Mouse (Mus musculus) heart, embryonic 13.5 days (tissue): ENCODE measurements around the gene Gpr1. TPM values are rescaled to one million over a fixed set of nuclear protein-coding genes. Genes with fewer than 3 reads are reported as not detected.

Source experiments
- ATAC-seq: fragments of 200-750 bp; cut with Nextera tagmentation; 2 replicates; pipeline ENCODE4 v1.8.0; 2017; ENCODE audit warnings: moderate TSS enrichment; ENCODE audit not compliant: insufficient number of reproducible peaks, low FRiP score, low TSS enrichment; ENCODE audit errors: extremely low read depth
- H3K27ac ChIP-seq: fragments of 300-500 bp; sonication (generic); replicated peaks from 2 replicates; pipeline ENCODE4 v1.5.1; 2015; ENCODE audit warnings: moderate library complexity, mild to moderate bottlenecking, inconsistent platforms
- H3K27me3 ChIP-seq: fragments of 300-500 bp; sonication (generic); replicated peaks from 2 replicates; pipeline ENCODE4 v1.6.1; 2015; ENCODE audit warnings: mild to moderate bottlenecking, inconsistent platforms
- H3K36me3 ChIP-seq: fragments of 300-500 bp; sonication (generic); 2 replicates; pipeline ENCODE4 v1.6.1; 2015; ENCODE audit warnings: mild to moderate bottlenecking, inconsistent platforms
- H3K4me1 ChIP-seq: fragments of 300-500 bp; sonication (generic); 2 replicates; pipeline ENCODE4 v1.6.1; 2015; ENCODE audit warnings: inconsistent platforms
- H3K4me2 ChIP-seq: fragments of 300-500 bp; sonication (generic); 2 replicates; pipeline ENCODE4 v1.6.1; 2015; ENCODE audit warnings: inconsistent platforms, mild to moderate bottlenecking, moderate library complexity
- H3K4me3 ChIP-seq: fragments of 300-500 bp; sonication (generic); 2 replicates; pipeline ENCODE4 v1.5.1; 2015; ENCODE audit warnings: moderate library complexity, mild to moderate bottlenecking, inconsistent platforms
- H3K9ac ChIP-seq: fragments of 300-500 bp; sonication (generic); 2 replicates; pipeline ENCODE4 v1.6.1; 2015; ENCODE audit warnings: inconsistent platforms, mild to moderate bottlenecking, moderate library complexity
- H3K9me3 ChIP-seq: fragments of 300-500 bp; sonication (generic); 2 replicates; pipeline ENCODE4 v1.6.1; 2016; ENCODE audit warnings: inconsistent platforms
- WGBS: fragments of 180-500 bp; shearing (Covaris S2); methylation state at CpG from one replicate; pipeline ENCODE4 v1.1.7; 2015; ENCODE audit warnings: mixed read lengths; 5-methylcytosine and 5-hydroxymethylcytosine counted together
- polyA plus RNA-seq: library from polyadenylated mRNA; unstranded; fragments of >200 nt; fragmentation: Nextera tagmentation; extraction: Ambion mirVana; gene quantifications from 2 replicates; pipeline ENCODE4 v1.2.1, GENCODE M21; 2015

The Gpr1 gene
- polyA plus RNA-seq, 1 experiment from 2014 or later, result 0.27 TPM

DNA sequence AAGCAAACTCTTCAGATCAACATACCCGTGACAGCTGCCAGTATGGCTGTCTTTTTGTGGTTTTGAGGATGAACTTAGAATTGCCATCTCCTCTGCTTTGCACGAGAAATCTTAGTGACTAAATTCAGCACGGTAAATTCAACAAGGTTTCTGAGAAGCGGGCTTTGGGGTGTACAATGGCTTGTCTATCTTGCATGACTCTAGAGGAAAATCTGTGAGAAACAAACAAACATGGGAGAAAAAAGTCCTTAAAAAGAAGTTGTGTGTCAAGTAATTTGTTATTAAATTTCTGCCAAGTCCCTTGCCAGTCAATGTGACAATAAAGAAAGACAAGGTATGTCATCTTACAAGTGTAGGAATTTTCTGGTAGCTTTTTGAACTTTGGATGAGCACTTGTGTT, 34.9 kb upstream of the Gpr1 start:
- Histone ChIP-seq H3K27me3 (peaks cover 98% of the 10 kb centered on the region), H3K36me3 (no peaks in the 10 kb centered on the region), H3K4me1 (peaks cover 10% of the 10 kb centered on the region), H3K4me3 (no peak overlapping the region), H3K9me3 (peaks cover 3% of the 10 kb centered on the region; the same call in 1 of the 2 replicates), H3K9ac (no peak overlapping the region), H3K4me2 (no peak overlapping the region), H3K27ac (no peak overlapping the region)
- no peak for ATAC-seq
- 45% methylated on average over 4 of the region's 4 CpGs for WGBS

DNA sequence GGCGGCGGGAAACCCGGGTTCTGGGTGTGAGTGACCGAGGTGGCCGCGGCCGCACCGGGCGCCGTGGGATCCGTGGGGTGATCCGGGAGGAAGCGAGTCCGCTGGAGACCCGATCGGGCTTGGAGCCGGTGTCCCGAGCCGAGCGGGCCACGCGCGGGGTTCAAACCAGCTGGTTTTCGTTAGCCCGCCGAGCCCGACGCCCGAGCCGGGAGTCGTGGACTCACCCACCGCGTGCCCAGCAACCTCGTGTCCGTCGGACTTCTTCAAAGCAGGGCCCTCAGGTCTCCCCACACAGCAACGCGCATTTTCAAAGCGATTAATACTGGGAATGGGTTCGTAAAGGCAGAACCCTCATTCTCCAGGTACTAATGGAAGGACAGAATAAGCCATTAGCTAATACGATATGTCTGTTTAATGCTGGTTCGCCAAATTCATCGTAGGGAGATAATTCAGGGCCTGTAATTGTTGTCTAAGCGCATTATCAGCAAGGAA, 34.1 kb upstream of the Gpr1 start:
- Histone ChIP-seq H3K4me2 (peak overlapping the region; percentile 72), H3K4me3 (peak overlapping the region; percentile 49), H3K4me1 (peaks cover 10% of the 10 kb centered on the region), H3K27ac (no peak overlapping the region), H3K9ac (peak overlapping the region; percentile 70), H3K27me3 (peaks cover 96% of the 10 kb centered on the region), H3K9me3 (peaks cover 3% of the 10 kb centered on the region; the same call in 1 of the 2 replicates), H3K36me3 (no peaks in the 10 kb centered on the region)
- 2% methylated on average over 44 of the region's 44 CpGs for WGBS
- no peak for ATAC-seq

DNA sequence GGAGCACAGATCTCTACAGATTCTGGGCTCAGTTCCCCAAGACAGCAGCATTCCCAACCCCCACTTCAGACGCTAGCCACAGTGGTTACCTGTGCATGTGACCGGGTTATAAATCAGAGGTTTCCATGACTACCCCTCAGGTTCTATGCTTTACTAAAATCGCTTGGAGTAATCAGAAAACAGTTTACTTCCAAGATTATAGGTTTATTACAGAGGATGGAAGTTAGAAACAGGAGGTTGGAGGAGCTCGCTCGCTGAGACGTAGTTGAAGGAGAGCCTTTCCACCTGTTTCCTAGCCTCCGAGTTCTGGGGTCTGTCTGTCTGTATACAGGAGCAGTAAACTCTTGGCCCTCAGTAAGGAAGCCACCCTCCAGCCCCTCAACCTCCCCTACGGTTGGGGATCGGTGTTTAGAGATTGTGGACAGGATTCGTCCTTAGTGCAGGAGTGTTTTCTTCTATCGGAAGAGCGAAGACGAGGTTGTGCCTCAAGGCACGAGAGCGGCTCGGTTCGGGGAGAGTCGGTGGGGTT, 33.6 kb upstream of the Gpr1 start:
- Histone ChIP-seq H3K27me3 (peaks cover 91% of the 10 kb centered on the region), H3K4me1 (peaks cover 10% of the 10 kb centered on the region), H3K36me3 (no peaks in the 10 kb centered on the region), H3K27ac (no peak overlapping the region), H3K9me3 (peaks cover 3% of the 10 kb centered on the region; the same call in 1 of the 2 replicates), H3K4me2 (peak overlapping the region; percentile 72), H3K4me3 (peak overlapping the region; percentile 49), H3K9ac (peak overlapping the region; percentile 70)
- ATAC-seq, result no peak
- 1% methylated on average over 18 of the region's 18 CpGs for WGBS

DNA sequence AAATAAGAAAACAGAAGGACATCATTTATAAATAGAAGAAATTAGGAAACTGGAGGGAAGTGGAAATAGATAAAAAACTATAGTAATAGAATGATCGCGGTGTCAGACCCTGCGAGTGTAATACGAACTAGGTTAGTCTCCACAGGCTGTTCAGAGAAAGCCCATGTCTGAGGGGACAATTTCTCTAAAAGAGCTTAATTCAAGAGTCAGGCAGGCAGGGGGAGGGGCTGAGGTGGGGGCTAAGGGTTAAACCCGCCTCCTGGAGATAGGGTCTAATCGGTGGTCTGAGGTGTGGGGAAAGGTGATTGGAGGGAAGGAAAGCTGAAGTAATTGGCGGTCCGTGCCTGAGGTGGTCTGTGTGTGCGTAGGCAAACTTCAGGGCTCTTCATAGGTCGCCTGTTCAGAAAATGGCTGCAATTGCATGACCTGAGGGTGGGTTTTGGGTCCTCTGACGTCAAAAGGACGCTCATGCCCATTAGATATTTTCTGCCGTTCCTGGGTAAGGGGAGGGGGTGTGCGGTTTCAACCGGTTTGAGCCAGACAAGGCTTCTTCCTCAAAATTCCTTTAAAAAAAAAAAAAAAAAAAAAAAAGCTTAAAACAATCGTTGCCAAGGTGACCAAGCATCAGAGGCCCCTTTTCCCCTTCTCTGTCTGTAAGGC, 32.6 kb upstream of the Gpr1 start:
- WGBS, result 5% methylated on average over 16 of the region's 16 CpGs

DNA sequence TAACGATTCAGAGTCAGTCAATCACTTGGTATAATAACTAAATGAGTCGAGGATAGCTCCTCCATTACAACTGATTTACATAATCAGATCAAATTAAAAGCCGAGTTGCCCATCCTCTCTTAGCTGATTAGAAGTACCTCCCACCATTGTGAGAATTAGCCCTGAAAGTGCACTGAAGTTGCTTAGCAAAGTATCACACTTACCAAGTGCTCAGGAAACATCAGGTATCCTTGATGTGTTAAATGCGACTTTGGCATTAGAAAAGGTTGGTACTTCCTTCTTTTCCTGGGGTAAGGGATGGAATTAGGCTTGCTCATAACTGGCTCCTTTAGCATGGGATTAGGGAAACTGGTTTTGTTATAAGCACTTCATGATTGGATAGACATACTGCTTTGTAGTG, 29.5 kb upstream of the Gpr1 start:
- no peak overlapping the region for H3K27ac ChIP-seq
- WGBS, result 39% methylated on average over 4 of the region's 4 CpGs
- no peak for ATAC-seq

More for the DNA sequence above, 32.6 kb upstream of the Gpr1 start:
- peak overlapping the region; percentile 55 for H3K4me2 ChIP-seq
- no peak for ATAC-seq
- no peak overlapping the region for H3K27ac ChIP-seq
- no peak overlapping the region for H3K9ac ChIP-seq
- H3K27me3 ChIP-seq, result peaks cover 82% of the 10 kb centered on the region
- H3K4me3 ChIP-seq, result peak overlapping the region; percentile 21
- peaks cover 3% of the 10 kb centered on the region; the same call in 1 of the 2 replicates for H3K9me3 ChIP-seq
- peaks cover 10% of the 10 kb centered on the region for H3K4me1 ChIP-seq
- H3K36me3 ChIP-seq, result no peaks in the 10 kb centered on the region

DNA sequence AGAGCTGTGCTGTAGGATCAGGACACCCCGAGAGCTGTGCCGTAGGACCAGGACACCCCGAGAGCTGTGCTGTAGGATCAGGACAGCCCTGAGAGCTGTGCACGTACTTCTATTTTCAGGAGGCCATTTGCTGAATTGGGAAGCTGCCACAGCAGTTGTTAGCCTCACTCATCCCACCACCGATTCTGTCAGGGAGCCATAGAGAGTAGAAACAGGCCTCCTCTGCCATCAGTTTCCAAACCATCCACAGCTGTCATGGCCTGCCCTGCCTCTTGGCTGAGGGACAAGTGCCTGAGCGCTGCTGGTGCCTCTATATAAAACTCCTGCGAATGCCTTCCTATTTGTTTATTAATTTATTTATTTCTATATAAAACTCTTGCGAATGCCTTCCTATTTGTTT, 25.4 kb upstream of the Gpr1 start:
- Histone ChIP-seq H3K4me1 (0 out of 2 replicates have a peak, but pooled peaks cover 5% of the 10 kb centered on the region), H3K27me3 (peaks cover 15% of the 10 kb centered on the region), H3K4me3 (no peak overlapping the region), H3K9me3 (no peaks in the 10 kb centered on the region; the same call in 1 of the 2 replicates), H3K9ac (no peak overlapping the region), H3K27ac (peak overlapping the region; percentile 24; the same call in 1 of the 2 replicates), H3K4me2 (no peak overlapping the region), H3K36me3 (no peaks in the 10 kb centered on the region)
- no peak for ATAC-seq
- 58% methylated on average over 8 of the region's 8 CpGs for WGBS

More for the DNA sequence above, 29.5 kb upstream of the Gpr1 start:
- Histone ChIP-seq H3K27me3 (peaks cover 50% of the 10 kb centered on the region), H3K9me3 (peaks cover under 1% of the 10 kb centered on the region; the same call in 1 of the 2 replicates), H3K36me3 (no peaks in the 10 kb centered on the region), H3K4me3 (no peak overlapping the region), H3K4me2 (no peak overlapping the region), H3K9ac (no peak overlapping the region), H3K4me1 (peaks cover 15% of the 10 kb centered on the region)

DNA sequence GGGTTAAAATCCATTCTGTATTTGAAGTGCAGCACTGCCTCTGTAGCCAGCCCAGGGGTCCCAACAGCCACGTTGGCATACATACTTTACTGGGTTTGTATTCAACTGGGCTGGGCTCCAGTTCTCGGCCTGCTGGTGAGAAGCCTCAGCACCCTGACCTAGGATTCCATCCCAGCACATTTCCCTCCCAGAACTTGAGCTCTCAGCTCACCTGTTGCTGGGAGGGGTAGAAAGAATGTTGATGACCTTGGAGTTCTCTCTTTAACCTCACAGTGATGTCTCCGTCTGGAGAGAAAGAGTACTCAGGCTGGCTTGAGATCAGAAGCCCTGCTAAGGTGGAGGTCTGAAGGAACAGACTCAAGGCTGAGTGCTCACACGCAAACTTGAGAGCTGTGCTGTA, 25.0 kb upstream of the Gpr1 start:
- Histone ChIP-seq H3K9ac (no peak overlapping the region), H3K4me3 (no peak overlapping the region), H3K4me1 (0 out of 2 replicates have a peak, but pooled peaks cover 5% of the 10 kb centered on the region), H3K36me3 (no peaks in the 10 kb centered on the region), H3K4me2 (no peak overlapping the region), H3K27me3 (peaks cover 12% of the 10 kb centered on the region), H3K9me3 (no peaks in the 10 kb centered on the region; the same call in 1 of the 2 replicates), H3K27ac (peak overlapping the region; percentile 24; the same call in 1 of the 2 replicates)
- no peak for ATAC-seq
- WGBS, result 52% methylated on average over 4 of the region's 4 CpGs

DNA sequence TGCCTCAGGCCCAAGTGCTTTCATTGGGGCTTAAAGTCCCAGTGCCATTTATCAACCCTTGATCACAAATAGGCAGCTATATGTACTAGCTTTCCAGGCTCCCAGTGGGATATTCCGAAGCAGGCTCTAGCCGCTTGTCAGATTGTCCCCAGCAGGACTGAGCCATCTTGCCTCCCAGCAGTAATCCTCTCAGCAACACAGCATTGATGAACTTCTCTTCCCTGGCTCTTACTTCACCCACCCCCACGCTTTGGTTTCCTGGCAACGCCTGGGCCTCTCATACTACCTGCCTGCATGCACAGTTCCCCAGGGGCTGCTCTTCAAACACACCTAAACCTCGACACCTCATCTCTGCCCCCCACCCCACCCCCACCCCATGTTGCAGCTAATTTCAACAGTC, 23.0 kb upstream of the Gpr1 start:
- Histone ChIP-seq H3K27me3 (peaks cover 5% of the 10 kb centered on the region; the same call in 1 of the 2 replicates), H3K27ac (no peak overlapping the region), H3K36me3 (no peaks in the 10 kb centered on the region), H3K4me2 (no peak overlapping the region), H3K4me3 (no peak overlapping the region), H3K4me1 (0 out of 2 replicates have a peak, but pooled peaks cover 5% of the 10 kb centered on the region), H3K9ac (no peak overlapping the region), H3K9me3 (no peaks in the 10 kb centered on the region; the same call in 1 of the 2 replicates)
- 22% methylated on average over 5 of the region's 5 CpGs for WGBS
- ATAC-seq, result no peak

DNA sequence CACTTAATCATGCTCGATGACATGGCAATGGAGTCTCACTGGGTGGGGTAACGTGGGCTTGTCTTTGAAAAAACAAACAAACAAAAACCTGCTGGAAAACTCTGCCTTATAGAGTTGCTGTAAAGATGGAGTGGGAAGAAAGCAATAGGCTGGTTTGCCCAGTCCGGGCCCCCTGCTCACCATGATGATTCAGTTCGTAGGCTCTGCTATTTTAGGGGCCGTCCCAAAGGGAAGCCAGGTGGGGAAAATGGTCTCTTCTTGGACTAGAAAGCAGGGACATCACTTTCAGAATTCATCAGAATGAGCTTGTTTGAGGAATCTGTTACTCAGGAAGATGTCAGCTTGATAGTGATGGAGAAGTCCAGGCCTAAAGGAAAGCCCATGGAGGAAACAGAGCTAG, 12.9 kb upstream of the Gpr1 start:
- no peaks in the 10 kb centered on the region for H3K36me3 ChIP-seq
- 69% methylated on average over 5 of the region's 5 CpGs for WGBS

DNA sequence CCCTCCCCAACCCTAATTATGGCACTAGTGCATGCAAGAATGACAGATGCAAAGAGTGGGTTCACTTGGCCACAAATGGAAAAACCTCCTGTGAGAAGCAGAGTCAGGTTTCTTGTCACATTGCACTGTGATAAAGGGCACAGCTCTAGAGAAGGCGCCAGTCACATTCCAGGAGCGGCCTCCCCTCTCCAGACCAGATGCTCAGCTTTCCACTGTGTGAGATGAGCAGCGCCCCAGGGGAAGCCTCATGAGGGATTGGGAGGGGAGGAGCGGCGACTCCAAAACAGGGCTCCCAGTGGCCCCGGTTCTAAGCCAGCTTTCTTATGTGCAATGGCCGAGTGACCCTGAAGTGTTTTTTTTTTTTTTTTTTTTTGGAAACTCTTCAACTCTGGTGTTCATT, 11.5 kb upstream of the Gpr1 start:
- Histone ChIP-seq H3K36me3 (no peaks in the 10 kb centered on the region), H3K27ac (0 out of 2 replicates have a peak overlapping the region, but pooled peaks have one; percentile 12), H3K9ac (no peak overlapping the region), H3K4me2 (peak overlapping the region; percentile 46), H3K4me1 (peaks cover 9% of the 10 kb centered on the region), H3K4me3 (no peak overlapping the region; the same call in 1 of the 2 replicates), H3K27me3 (no peaks in the 10 kb centered on the region), H3K9me3 (no peaks in the 10 kb centered on the region)
- ATAC-seq, result no peak; the same call in 1 of the 2 replicates
- 6% methylated on average over 7 of the region's 7 CpGs for WGBS

More for the DNA sequence above, 12.9 kb upstream of the Gpr1 start:
- no peak overlapping the region for H3K4me2 ChIP-seq
- ATAC-seq, result no peak
- H3K27me3 ChIP-seq, result no peaks in the 10 kb centered on the region
- H3K9ac ChIP-seq, result no peak overlapping the region
- no peak overlapping the region for H3K27ac ChIP-seq
- H3K4me3 ChIP-seq, result no peak overlapping the region
- H3K9me3 ChIP-seq, result no peaks in the 10 kb centered on the region
- H3K4me1 ChIP-seq, result peaks cover 9% of the 10 kb centered on the region

DNA sequence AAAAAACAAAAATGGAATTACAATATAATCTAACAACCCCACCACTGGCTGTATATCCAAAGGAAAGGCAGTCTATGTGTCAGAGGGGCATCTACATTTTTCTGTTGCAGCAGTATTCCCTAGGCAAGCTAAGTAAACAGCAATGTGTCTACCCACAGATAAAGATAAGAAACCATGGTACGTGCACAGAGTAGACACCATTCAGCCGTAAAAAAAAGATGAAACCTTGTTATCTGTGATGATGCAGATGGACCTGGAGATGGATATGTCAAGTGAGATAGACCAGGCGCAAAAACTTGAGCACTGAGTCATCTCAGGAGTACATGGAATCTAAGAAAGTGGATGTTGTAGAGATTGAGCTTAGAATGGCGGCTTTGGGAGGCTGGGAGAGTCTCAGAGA, 10.7 kb upstream of the Gpr1 start:
- no peak overlapping the region for H3K9ac ChIP-seq
- H3K27ac ChIP-seq, result no peak overlapping the region
- H3K36me3 ChIP-seq, result no peaks in the 10 kb centered on the region
- H3K9me3 ChIP-seq, result no peaks in the 10 kb centered on the region
- H3K27me3 ChIP-seq, result no peaks in the 10 kb centered on the region
- H3K4me2 ChIP-seq, result no peak overlapping the region
- WGBS, result 37% methylated on average over 4 of the region's 4 CpGs
- H3K4me3 ChIP-seq, result no peak overlapping the region
- no peak for ATAC-seq
- H3K4me1 ChIP-seq, result peaks cover 9% of the 10 kb centered on the region
